Mouse (Mus musculus): Measurements from ENCODE around the gene Abcg2.
"Not testable (repeated sequence)": the region's sequence is repeated elsewhere in the genome, so short reads cannot be mapped to it uniquely, and the experiment has no call there.

The Abcg2 gene

DNA sequence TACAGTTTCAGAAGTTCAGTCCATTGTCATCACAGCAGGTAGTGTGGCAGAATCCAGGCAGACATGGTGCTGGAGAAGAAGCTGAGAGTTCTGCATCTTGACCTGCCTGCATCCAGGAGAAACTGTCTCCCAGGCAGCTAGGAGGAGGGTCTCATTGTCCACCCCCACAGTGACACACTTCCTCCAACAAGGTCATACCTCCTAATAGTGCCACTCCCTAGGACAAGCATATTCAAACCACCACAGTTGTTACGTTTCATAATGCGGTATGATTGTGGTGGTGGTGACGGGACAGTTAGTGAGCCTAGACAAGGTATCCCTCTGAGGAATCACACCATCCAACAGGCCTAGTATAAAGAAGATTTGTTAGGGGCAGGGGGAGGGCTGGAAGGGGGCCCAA is at the start of gene Abcg2:
Abcg2 (plus strand) TSS at position 301 of the 400 bp plus-strand sequence.
- DNase-seq (ENCODE audit: low spot score in 2 of 2) = not testable (repeated sequence)

DNA sequence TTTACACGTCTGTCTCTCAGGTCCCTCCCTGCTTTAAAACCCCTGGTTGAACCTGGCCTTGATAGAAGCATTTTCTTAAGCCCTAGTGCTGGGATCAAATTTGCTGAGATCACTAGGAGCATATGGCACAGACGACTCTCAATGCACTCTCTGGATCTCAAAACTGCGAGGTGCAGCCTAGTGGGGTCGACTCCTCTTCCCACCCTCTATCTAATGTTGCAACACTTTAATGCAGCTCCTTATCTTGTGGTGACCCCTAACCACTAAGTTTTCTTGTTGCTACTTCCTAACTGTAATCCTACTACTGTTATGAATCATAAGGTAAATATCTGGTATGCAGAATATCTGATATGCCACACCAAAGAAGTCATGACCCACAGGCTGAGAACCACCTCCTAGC is 44.1 kb upstream of the Abcg2 start:
- not testable (repeated sequence) for DNase-seq (ENCODE audit: low spot score in 2 of 2)

DNA sequence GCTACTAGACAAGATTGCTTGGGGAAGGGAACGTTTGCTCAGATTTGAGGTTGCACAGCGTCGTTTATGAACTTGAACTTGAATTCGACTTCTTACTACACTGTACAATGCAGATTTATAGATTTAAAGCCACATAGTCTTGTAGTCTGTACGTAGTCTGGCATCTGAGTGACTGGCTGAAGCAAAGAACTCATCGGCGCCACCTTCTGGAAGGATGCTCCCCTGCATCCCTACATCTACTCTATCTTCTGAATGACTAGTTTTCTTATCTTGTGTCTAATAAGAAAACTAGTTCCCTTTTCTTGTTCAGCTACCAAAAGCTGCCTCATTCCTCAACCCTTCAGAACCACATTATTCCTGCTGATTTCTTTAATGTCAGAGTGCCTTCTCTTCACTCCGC is 41.5 kb upstream of the Abcg2 start:
- peak in 1 of 2 experiments; percentile 48 for DNase-seq (ENCODE audit: low spot score in 2 of 2)

DNA sequence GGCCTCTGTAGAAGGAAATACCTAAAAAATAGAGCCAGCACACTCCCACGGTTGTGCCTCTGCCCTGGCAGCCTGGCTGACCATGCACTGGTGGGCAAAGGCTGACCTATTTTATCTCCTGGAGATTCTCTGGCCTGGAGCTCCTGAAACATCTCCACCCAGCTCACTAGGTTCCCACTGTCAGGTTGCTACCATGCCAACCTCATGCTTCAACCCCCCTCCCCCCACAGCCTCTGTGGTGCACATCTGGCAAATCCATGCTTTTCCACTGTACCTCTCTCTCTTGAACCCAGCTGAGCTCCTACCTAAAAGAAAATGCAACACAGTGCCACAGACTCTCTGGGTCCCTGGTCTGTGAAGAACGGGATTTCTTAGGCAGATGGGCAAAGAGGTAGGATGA is 39.4 kb upstream of the Abcg2 start:
- not testable (repeated sequence) for DNase-seq (ENCODE audit: low spot score in 2 of 2)

DNA sequence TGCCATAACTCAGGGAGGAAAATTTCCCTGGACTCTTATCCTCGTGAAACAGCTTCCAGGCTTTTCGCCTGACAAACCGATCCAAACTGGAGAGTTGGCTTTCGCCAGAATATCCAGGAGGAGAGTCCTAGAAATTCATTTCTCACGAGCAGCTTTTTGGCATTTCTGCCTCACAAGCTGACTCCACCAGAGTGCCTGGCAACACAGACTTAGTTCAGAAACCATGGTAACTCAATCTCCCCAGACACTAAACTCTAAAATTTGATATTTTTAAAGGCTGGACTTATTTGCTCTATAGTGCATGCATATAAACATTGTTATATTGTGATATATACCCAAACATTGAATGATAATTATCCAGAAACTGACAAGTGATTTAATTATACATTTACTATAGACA is 38.3 kb upstream of the Abcg2 start:
- not testable (repeated sequence) for DNase-seq (ENCODE audit: low spot score in 2 of 2)

DNA sequence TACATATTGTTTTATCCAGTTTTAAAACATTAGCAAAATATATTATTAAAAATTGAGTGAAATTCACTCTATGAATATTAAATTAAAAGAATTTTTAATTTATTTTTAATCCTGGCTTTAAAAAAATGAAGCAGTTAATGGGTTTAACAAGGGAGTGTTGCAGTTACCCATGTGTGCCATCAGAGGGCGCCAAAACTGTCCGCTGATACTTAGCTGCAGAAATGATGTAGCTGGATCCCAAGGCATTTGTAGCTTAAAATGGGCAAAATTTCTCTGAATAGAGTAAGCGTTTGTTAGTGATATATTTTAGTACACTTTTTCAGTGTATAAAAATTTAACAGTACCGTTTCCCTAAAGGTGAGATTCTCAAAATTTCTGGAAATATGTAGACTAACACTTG is 37.5 kb upstream of the Abcg2 start:
- peak in 1 of 2 experiments; percentile 46 for DNase-seq (ENCODE audit: low spot score in 2 of 2)

DNA sequence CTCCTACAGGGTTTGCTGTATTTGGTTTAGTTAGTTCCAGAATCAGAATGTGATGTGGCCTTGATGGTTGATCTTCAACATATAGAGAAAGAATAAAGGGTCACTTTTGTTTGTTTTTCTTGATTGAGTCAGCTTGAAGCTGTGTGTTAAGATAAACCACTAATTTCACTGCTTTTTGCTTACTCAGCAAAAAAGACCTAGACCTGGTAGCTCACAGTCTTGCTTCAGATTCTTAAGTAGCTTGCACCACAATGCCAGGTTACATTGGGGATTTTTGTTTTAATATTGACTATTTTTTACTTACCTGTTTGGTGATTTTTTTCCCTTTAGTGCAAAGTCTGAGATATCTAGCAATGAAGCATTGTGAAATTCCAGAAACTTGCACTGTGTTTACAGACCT is 30.5 kb upstream of the Abcg2 start:
- not testable (repeated sequence) for DNase-seq (ENCODE audit: low spot score in 2 of 2)

DNA sequence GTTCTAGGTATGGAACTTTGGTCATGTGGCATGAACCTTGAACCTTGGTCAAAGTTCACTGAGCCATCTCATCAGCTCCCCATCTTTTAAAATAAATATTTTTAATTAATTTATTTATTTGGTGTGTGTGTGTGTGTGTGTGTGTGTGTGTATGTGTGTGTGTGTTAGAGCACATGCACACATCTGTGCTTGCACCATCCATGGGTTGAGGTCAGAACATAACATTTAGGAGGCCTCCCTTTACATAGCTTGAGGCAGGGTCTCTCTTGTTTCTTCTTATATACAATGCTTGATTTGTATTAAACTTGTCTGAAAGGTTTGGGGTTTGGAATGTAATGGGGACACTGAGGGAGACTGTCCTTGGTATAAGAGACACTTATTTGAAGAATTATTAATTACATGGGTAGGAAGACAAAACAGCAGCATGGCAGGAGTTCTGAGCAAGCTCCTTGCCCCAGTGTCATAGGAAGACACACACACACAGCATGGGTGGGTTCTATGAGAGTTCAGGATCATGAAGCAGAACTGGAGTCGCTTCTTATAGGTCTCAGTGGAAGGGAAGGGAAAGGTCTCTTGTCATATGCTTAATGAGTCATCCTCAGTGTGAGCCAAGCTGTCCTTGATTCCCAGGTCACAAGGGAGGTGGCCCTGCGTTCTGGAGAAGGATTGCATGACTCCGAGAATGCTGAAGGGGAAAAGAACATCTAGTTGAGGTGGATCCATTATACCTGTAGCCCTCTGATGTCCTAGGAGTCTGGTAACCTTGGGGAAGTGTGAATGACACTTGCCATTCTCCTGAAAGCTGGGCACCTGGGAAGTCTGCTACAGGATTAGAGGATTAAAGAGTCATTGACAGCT is 9.9 kb downstream of the Abcg2 start:
- not testable (repeated sequence) for DNase-seq (ENCODE audit: low spot score in 2 of 2)

DNA sequence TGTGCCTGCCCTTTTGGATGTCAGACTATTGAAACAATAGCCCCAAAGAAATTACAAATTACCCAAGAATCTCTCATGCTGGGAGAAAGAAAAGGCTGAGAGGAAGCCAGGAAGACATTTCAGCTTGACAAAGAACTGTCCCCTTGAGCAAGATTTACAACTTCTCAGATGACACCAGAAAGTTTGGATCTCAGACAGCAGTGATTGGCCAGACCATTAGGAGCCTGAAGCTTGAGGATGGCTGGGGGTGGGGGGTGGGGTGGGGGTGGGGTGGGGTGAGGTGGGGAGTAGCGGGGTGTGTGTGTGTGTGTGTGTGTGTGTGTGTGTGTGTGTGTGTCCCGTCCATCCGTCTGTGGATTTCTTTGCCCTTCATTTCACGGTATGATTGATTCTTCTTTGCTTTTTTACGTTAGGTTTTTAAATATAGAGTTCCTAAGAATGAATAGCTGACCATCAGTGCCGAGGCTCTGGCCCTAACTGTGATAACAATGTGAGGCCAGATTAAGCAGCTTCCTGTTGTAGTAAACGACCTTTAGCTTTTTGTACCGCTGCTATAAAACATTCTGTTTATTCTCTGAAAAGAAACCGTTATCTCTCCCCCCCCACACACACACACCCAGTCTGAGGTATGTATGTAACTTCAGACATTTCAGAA is 11.4 kb downstream of the Abcg2 start:
- DNase-seq (ENCODE audit: low spot score in 2 of 2) = not testable (repeated sequence)

DNA sequence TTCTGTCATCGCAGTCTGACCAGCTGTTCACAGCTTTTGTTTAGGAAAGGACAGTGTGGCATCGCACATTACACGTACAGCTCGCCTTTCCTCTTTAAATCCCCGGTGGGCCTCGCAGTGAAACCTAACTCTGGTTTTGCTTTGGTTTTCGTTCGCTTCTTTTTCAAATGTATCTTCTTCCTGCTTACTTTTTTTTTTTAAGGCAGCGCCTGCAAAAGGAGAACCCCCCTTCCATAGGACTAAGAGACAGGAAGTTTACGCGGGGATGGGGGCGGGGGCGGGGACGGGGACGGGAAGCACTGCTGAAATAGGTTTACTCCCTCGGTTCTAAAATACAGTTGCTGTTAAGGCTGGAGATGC is 12.0 kb downstream of the Abcg2 start:
- peak in 1 of 2 experiments; percentile 37 for DNase-seq (ENCODE audit: low spot score in 2 of 2)

DNA sequence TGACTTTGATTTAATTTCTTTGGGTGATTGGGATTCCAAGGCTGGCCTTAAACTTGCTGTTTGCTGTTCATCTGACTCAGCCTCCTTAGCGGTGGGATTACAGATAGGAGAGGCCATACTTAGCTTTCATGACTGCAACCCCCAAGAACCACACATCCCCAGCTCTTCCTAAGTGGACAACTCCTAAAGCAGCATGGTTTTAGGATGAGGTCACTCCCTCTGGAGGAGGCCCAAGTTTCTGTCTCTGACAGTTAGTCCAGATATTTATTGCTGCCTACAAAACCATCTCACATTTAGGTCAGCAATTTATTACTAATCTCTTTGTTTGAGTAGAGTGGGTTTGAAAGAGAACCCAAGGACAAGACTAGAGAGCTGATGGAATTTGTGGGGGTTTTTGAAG is 17.8 kb downstream of the Abcg2 start:
- not testable (repeated sequence) for DNase-seq (ENCODE audit: low spot score in 2 of 2)

DNA sequence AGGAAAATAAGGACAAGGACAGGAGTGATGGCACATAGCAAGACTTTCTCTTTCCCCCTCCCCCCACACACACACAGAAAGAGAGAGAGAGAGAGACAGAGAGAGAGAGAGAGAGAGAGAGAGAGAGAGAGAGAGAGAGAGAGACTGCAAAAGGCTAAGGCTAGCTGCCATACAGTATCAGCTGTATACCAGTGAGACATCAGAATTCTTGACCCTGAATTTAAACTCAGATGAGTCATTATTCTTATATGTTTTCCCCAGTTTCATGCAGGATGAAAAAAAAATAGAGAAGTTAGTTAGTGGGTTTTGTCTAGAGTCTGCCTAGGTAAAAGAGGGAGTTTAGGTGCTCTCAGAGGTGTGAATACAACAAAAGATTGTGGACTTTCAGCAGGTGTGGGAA is 18.7 kb downstream of the Abcg2 start:
- not testable (repeated sequence) for DNase-seq (ENCODE audit: low spot score in 2 of 2)

DNA sequence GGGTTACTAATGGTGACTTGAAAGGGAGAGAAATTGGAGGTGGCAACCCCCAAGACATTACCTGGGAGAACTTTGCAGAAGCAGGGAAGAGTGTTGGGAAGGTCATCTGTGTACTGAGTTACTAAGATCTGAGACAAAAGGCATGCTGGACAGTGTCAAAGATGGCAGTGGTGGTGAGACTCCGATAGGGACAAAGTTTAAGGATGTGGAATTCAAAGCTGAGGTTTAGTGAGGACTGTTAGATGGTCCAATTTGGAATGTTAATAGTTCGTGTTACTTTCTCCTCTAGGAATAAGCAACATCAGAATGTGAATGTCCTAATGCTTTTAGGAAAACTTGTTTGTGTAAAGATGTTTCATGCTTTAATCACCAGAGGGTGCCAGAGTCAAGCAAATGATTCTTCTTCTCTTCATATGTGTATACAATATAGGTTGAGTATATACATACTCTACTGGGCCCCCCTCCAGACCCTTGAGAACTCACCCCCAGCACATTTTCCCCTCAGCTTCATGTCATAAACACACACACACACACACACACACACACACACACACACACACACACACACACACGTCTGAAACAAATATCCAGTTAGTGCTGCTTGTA is 19.3 kb downstream of the Abcg2 start:
- DNase-seq (ENCODE audit: low spot score in 2 of 2) = not testable (repeated sequence)

DNA sequence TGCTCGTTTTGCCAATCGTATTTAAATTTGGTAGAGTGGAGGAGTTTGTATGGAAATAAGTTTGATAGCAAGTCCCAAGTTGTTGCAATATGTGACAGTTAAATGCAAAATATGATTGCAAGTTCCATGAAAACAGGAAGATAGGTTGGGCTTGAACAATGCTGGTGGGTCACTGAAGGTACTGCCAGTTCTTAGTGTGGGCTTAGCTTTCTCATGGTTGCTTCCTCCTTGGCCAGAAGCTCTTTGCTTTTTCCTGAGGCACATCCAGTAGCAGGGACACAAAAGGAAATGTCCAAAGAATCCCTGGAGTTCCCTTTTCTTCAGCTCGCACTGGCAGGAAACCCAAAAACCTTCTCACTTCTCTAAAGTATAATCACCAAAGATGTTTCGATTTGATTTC is 22.3 kb downstream of the Abcg2 start:
- DNase-seq (ENCODE audit: low spot score in 2 of 2) = no peak

DNA sequence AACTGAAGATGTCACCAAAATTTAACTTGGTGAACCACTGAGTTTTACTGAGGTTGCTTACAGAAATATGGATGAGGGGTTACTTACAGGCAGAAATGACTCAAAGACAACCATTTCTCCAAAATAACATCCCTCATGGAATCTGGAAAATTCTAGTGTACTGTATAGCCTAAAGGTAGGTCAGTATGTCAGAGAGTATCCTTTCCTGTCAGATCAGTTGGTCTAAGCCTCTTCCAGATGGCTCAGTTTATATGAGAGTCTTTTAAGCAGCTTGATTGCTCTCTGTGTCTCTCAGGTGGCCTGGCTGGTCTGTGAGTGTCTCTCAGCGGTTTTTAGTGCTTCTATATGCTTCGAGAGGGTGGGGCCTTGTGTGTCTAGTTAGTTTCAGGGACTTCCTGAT is 24.1 kb downstream of the Abcg2 start:
- no peak for DNase-seq (ENCODE audit: low spot score in 2 of 2)

DNA sequence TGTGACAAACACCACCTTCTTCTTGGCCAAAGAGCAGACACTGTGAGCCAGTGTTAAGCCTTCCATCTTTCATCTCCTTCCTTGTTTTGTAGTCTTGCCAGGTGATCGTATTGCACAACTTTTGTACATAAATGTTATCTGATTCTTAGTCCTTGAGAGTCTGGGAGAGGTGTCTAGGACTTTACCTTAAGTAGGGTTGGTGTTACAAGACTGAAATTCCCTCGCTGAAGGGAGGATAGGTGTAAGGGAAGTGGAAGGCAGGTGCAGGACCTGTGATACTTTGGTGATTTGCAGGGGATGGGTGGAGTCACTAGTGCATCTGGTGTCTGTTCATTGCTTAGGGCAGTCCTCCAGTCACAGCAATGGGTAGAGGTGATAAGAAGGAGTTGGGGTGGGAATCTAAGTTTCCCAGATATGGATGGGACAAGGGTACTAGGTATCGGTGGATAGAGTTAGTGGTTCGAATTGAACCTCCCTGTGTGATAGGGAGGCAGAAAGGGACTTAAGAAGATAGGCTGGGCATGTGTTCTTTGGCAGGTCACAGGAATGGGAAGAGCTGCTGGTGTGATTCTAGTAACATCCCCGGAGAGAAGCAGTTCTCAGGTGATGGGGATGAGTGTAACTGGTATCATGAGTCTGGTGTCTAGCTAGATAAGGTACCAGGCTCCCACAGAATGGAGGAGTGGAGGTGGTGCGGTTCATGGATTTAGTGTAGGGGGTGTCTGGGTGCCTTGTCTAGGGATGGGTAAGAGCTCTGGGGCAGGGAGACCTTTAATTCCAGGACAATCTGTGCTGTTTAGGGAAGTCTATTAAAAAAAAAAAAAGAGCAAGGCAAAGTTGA is 25.8 kb downstream of the Abcg2 start:
- DNase-seq (ENCODE audit: low spot score in 2 of 2) = no peak

DNA sequence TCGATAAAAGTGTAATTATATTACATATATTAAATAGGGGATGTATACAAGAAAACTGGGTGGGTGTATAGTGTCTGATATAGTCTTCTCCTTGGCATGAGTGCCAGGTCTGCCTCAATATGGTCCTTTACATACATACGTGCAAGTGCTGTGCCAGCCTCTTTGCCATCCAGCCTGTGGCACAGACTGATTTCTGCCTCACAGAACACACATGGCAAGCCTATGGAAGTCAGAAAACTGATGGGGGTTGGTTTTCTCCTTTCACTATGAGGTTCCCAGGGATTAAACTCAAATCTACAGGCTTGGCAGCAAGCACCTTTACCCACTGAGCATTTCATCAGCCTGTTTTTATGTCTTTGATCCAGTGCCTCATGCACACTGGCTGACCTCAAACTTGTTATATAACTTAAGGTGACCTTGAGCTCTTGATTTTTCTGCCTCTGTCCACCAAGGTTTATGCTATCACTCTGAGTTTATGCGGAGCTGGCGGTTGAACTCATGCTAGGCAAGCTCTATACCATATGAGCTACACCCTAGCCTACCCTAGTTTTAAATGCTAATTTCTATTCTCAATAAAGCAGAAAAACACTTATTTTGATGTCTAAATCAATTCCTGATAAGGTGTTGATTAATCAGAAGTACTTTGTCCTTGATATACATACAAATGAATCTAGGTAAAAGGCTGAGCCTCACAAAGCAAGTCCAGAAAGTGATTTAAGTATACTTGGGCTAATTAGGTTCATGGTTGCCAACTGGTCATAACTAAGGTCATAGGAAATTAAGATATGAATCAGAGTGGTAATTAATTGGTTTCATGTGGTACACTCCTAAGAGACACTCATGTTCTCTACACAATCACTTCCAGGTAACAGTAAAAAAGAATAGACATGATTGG is 26.7 kb downstream of the Abcg2 start:
- DNase-seq (ENCODE audit: low spot score in 2 of 2) = peak in 1 of 2 experiments; percentile 20

DNA sequence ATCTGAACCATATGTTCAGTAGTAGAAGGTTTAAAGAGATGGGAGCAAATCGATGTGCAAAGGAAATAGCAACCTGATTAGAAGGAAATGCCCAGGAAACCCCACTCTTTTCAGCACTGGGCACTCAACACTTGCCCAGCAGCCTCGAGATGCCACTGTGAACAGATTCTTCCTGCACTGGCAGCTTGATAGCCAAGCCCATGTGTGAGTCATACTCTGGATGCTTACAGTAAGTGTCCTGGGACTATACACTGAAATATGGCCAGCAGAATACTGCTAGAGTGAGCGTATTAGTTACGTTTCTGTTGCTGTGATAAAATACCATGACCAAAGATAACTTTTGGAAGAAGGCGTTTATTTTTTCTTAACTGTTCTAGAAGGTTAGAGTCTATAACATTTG is 39.8 kb downstream of the Abcg2 start:
- no peak for DNase-seq (ENCODE audit: low spot score in 2 of 2)

DNA sequence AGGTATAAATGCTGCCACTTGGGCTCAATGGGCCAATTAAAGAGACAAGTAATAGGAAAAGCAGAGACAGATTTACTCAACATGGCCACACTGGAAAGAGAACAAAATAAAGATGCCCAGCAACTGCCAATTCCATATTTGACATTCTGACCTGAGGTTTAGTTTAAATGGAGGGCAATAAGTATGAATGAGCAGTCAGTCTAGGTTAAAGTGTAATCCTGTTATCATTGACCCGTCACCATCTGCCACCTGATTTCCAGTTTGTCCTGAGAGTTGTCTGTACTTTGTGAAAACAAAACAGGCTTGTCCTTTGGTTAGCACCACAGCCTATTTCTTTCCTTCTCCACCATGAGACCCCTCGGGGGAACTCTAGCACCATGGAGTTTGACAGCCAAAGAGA is 44.9 kb downstream of the Abcg2 start:
- DNase-seq (ENCODE audit: low spot score in 2 of 2) = no peak

DNA sequence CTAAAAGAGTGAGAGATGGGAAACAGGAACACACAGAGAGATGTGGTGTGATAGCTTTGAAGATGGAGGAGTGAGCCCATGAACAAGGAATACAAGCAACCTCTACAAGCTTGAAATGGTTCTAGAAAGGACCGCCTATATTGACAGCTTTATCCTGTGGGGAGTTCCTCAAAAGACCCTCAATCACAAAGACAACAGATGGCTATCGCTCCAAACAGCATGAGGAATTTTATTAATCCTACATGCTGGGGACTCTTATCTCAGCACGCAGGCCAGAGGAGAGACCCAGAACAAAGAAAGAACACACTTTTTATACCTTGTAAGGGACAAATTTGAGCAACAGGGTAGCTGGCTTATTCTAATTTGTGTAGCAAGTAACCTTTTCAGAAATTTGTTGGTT is 48.1 kb downstream of the Abcg2 start:
- no peak for DNase-seq (ENCODE audit: low spot score in 2 of 2)

DNA sequence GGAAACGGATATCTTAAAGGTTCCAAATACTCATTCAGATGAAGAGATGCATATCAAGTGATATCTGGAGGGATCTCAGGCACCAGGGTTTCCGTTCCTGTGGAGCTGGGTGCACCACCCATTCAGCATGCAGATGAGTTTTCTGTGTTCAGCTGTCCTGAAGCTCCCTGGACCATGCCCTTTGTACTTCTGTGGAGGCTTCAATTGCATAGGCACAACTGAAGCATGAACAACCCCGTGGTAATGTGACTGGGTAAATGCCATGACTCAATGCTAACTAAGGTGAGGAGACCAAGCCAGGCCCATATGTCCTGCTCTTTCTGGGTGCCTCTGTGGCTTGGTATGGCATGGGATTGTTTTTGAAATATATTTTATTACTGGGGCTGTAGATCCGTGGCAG is 49.4 kb downstream of the Abcg2 start:
- DNase-seq (ENCODE audit: low spot score in 2 of 2) = no peak
